Mouse (Mus musculus) neural tube, embryonic 13.5 days (tissue): ENCODE data around the gene Ak2. TPM values are rescaled to one million over a fixed set of nuclear protein-coding genes. Genes with fewer than 3 reads are reported as not detected.

Source experiments
- ATAC-seq: fragments of 200-750 bp; cut with Nextera tagmentation; 2 replicates; pipeline ENCODE4 v1.8.0; 2017; ENCODE audit warnings: low read depth, mild to moderate bottlenecking, moderate TSS enrichment, moderate library complexity
- H3K27ac ChIP-seq: fragments of 300-500 bp; sonication (generic); replicated peaks from 2 replicates; pipeline ENCODE4 v1.5.1; 2015; ENCODE audit warnings: moderate library complexity, mild to moderate bottlenecking, inconsistent platforms
- H3K27me3 ChIP-seq: fragments of 300-500 bp; sonication (generic); 2 replicates; pipeline ENCODE4 v1.6.1; 2015; ENCODE audit warnings: mild to moderate bottlenecking, inconsistent platforms
- H3K36me3 ChIP-seq: fragments of 300-500 bp; sonication (generic); 2 replicates; pipeline ENCODE4 v1.6.1; 2015; ENCODE audit warnings: mild to moderate bottlenecking, inconsistent platforms
- H3K4me1 ChIP-seq: fragments of 300-500 bp; sonication (generic); replicated peaks from 2 replicates; pipeline ENCODE4 v1.6.1; 2015; ENCODE audit warnings: inconsistent platforms
- H3K4me2 ChIP-seq: fragments of 300-500 bp; sonication (generic); 2 replicates; pipeline ENCODE4 v1.6.1; 2015; ENCODE audit warnings: inconsistent platforms, mild to moderate bottlenecking, moderate library complexity
- H3K4me3 ChIP-seq: fragments of 300-500 bp; sonication (generic); 2 replicates; pipeline ENCODE4 v1.5.1; 2015; ENCODE audit warnings: mild to moderate bottlenecking, inconsistent platforms
- H3K9ac ChIP-seq: fragments of 300-500 bp; sonication (generic); 2 replicates; pipeline ENCODE4 v1.6.1; 2015; ENCODE audit warnings: moderate library complexity, mild to moderate bottlenecking, inconsistent platforms
- H3K9me3 ChIP-seq: fragments of 300-500 bp; sonication (generic); 2 replicates; pipeline ENCODE4 v1.6.1; 2016; ENCODE audit warnings: inconsistent platforms
- WGBS: fragments of 180-500 bp; shearing (Covaris S2); methylation state at CpG from one replicate; pipeline ENCODE4 v1.1.7; 2015; 5-methylcytosine and 5-hydroxymethylcytosine counted together
- polyA plus RNA-seq: library from polyadenylated mRNA; unstranded; fragments of >200 nt; fragmentation: Nextera tagmentation; extraction: Ambion mirVana; gene quantifications from 2 replicates; pipeline ENCODE4 v1.2.1, GENCODE M21; 2015

Gene Ak2
- polyA plus RNA-seq, 1 experiment from 2014 or later, result 89.3 TPM

- H3K27ac ChIP-seq, result no peak overlapping the region
- H3K4me2 ChIP-seq, result peak overlapping the region; percentile 75
- peak overlapping the region; percentile 64 for H3K4me3 ChIP-seq
- H3K9me3 ChIP-seq, result no peaks in the 10 kb centered on the region
- WGBS, result 3% methylated on average over 16 of the region's 16 CpGs
- no peak for ATAC-seq
- peaks cover 6% of the 10 kb centered on the region; the same call in 1 of the 2 replicates for H3K27me3 ChIP-seq
- H3K9ac ChIP-seq, result peak overlapping the region; percentile 87
- peaks cover 43% of the 10 kb centered on the region for H3K4me1 ChIP-seq
- H3K36me3 ChIP-seq, result no peaks in the 10 kb centered on the region
Measured at GRCm38 (mm10) chr4:128961301-128962028, 30.3 kb upstream of the Ak2 start.

- H3K4me3 ChIP-seq, result peak within 1 kb of the TSS; percentile 64
- no peaks in the 10 kb centered on the region for H3K36me3 ChIP-seq
- under 1% methylated on average over 71 of the region's 72 CpGs for WGBS
- H3K27ac ChIP-seq, result peak within 1 kb of the TSS; percentile 73
- H3K9ac ChIP-seq, result peak within 1 kb of the TSS; percentile 87
- H3K4me2 ChIP-seq, result peak within 1 kb of the TSS; percentile 75
- H3K27me3 ChIP-seq, result peaks cover 6% of the 10 kb centered on the region; the same call in 1 of the 2 replicates
- peak; percentile 96 for ATAC-seq
- H3K4me1 ChIP-seq, result peaks cover 48% of the 10 kb centered on the region
- no peaks in the 10 kb centered on the region for H3K9me3 ChIP-seq
Measured at GRCm38 (mm10) chr4:128962029-128962925, 29.5 kb upstream of the Ak2 start, which contains the start of gene Azin2. Gene Azin2 (minus strand): TSS chr4:128962442.

- Histone ChIP-seq H3K36me3 (no peaks in the 10 kb centered on the region), H3K9me3 (no peaks in the 10 kb centered on the region), H3K27ac (peak overlapping the region; percentile 73), H3K4me2 (peak overlapping the region; percentile 75), H3K4me3 (peak overlapping the region; percentile 64), H3K9ac (peak overlapping the region; percentile 87), H3K27me3 (peaks cover 6% of the 10 kb centered on the region; the same call in 1 of the 2 replicates), H3K4me1 (peaks cover 48% of the 10 kb centered on the region)
- WGBS, result 7% methylated on average over 9 of the region's 9 CpGs
- ATAC-seq, result no peak
Measured at GRCm38 (mm10) chr4:128962926-128963290, 28.9 kb upstream of the Ak2 start.

GRCm38 (mm10) chr4:128966751-128967150 lies 25.0 kb upstream of the Ak2 start:
- 20% methylated on average over 7 of the region's 7 CpGs for WGBS
- peak overlapping the region; percentile 85 for H3K27ac ChIP-seq
- ATAC-seq, result no peak

GRCm38 (mm10) chr4:128969081-128969480 lies 22.7 kb upstream of the Ak2 start:
- Histone ChIP-seq H3K4me3 (no peak overlapping the region), H3K4me1 (peaks cover 19% of the 10 kb centered on the region), H3K9ac (no peak overlapping the region), H3K27me3 (no peaks in the 10 kb centered on the region), H3K9me3 (no peaks in the 10 kb centered on the region), H3K36me3 (no peaks in the 10 kb centered on the region), H3K4me2 (no peak overlapping the region), H3K27ac (no peak overlapping the region)
- no peak for ATAC-seq
- 83% methylated on average over 5 of the region's 5 CpGs for WGBS

More at GRCm38 (mm10) chr4:128966751-128967150, 25.0 kb upstream of the Ak2 start:
- Histone ChIP-seq H3K4me1 (peaks cover 30% of the 10 kb centered on the region), H3K4me2 (peak overlapping the region; percentile 27), H3K4me3 (no peak overlapping the region), H3K9me3 (no peaks in the 10 kb centered on the region), H3K36me3 (no peaks in the 10 kb centered on the region), H3K9ac (no peak overlapping the region), H3K27me3 (0 out of 2 replicates have a peak, but pooled peaks cover 3% of the 10 kb centered on the region)

- Histone ChIP-seq H3K9me3 (no peaks in the 10 kb centered on the region), H3K4me1 (peaks cover 19% of the 10 kb centered on the region), H3K27ac (no peak overlapping the region), H3K9ac (no peak overlapping the region), H3K4me3 (no peak overlapping the region), H3K36me3 (no peaks in the 10 kb centered on the region), H3K4me2 (no peak overlapping the region), H3K27me3 (no peaks in the 10 kb centered on the region)
- 74% methylated on average over 18 of the region's 18 CpGs for WGBS
- no peak for ATAC-seq
Measured at GRCm38 (mm10) chr4:128969607-128970416, 21.9 kb upstream of the Ak2 start.

GRCm38 (mm10) chr4:128970417-128970807 lies 21.3 kb upstream of the Ak2 start:
- no peak overlapping the region for H3K4me3 ChIP-seq
- H3K27ac ChIP-seq, result no peak overlapping the region
- no peaks in the 10 kb centered on the region for H3K27me3 ChIP-seq
- H3K36me3 ChIP-seq, result no peaks in the 10 kb centered on the region
- no peak overlapping the region for H3K9ac ChIP-seq
- WGBS, result 84% methylated on average over 7 of the region's 8 CpGs
- no peak for ATAC-seq
- peaks cover 19% of the 10 kb centered on the region for H3K4me1 ChIP-seq
- H3K4me2 ChIP-seq, result no peak overlapping the region
- H3K9me3 ChIP-seq, result no peaks in the 10 kb centered on the region

DNA sequence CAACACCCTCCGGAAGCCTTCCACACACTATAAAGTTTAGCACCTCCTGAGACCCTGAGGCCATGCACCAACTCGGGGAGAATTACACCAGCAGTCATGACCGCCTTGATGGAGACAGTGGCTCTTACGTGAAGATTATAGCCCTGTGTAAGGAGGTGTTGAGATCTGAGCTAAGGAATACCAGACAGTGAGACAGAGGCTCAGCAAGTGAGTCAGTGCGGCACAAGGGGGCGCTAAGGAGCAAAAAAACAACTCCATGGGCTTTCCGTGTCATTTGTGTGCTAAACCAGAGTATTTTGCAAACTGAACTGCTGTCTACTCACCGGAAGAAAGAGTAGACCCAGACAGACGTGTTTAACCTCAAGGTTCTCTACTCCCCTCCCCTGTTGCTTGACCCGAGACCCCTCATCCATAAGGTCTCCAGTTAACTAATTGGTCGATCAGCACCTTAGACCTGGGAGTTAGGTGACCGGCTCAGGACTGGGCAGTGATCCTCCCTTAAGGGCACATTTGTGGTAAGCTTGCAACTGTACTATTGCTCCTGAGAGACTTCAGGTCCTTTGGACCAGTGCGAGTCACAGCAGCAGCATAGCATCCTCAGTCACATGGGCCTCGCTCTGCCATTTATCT lies 20.6 kb upstream of the Ak2 start:
- peak; percentile 55 for ATAC-seq
- no peak overlapping the region for H3K27ac ChIP-seq
- peaks cover 19% of the 10 kb centered on the region for H3K4me1 ChIP-seq
- no peak overlapping the region for H3K4me3 ChIP-seq
- no peaks in the 10 kb centered on the region for H3K36me3 ChIP-seq
- no peak overlapping the region; the same call in 1 of the 2 replicates for H3K9ac ChIP-seq
- 41% methylated on average over 14 of the region's 14 CpGs for WGBS
- no peak overlapping the region for H3K4me2 ChIP-seq
- H3K9me3 ChIP-seq, result no peaks in the 10 kb centered on the region
- H3K27me3 ChIP-seq, result no peaks in the 10 kb centered on the region

- ATAC-seq, result no peak
- H3K27me3 ChIP-seq, result no peaks in the 10 kb centered on the region
- no peak overlapping the region for H3K4me3 ChIP-seq
- H3K36me3 ChIP-seq, result no peaks in the 10 kb centered on the region
- no peak overlapping the region for H3K27ac ChIP-seq
- H3K4me1 ChIP-seq, result no peaks in the 10 kb centered on the region
- no peak overlapping the region for H3K9ac ChIP-seq
- H3K4me2 ChIP-seq, result no peak overlapping the region
- 86% methylated on average over 8 of the region's 8 CpGs for WGBS
- no peaks in the 10 kb centered on the region for H3K9me3 ChIP-seq
Measured at GRCm38 (mm10) chr4:128974677-128975076, 17.1 kb upstream of the Ak2 start.

DNA sequence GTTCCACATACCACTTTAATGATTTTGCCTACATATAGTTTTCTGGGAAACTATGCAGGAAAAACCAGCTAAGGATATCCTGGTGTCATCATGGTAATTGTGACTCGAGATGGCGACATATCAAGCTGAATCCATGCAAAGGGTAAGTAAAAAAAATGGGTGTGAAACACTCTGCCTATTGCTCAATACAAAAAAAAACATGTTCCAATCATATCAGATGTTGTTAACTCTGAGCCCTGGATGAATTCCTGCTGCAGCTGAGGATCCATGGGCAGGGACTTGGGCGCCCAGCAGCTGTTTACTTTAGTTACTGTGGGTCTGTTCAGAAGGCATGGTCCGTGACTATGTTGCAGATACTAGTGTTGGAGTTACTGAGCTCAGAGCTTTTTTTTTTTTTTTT lies 15.2 kb upstream of the Ak2 start:
- Histone ChIP-seq H3K27me3 (no peaks in the 10 kb centered on the region), H3K9me3 (no peaks in the 10 kb centered on the region), H3K27ac (no peak overlapping the region), H3K4me3 (no peak overlapping the region), H3K9ac (no peak overlapping the region), H3K4me2 (no peak overlapping the region), H3K36me3 (no peaks in the 10 kb centered on the region), H3K4me1 (no peaks in the 10 kb centered on the region)
- 89% methylated on average over 4 of the region's 4 CpGs for WGBS
- ATAC-seq, result no peak

DNA sequence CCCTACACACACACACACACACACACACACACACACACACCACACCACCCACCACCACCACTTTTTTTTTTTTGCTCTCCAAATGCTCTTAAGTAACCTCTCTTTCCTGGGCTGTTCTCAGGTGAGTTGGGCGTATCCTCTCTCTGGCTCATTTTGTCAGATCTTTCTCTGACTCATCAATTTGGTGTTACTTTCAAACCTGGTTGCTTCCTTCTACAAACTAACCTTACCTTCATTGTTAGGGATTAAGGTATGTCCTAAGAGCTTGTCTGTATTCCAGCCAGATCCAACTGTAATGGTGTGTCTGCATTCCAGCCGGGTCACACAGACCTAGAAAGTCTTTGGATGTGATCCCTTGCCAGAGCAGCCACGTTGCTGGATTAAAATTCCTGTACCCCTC lies 14.5 kb upstream of the Ak2 start:
- Histone ChIP-seq H3K9me3 (no peaks in the 10 kb centered on the region), H3K36me3 (no peaks in the 10 kb centered on the region), H3K4me1 (no peaks in the 10 kb centered on the region), H3K4me3 (no peak overlapping the region), H3K9ac (no peak overlapping the region), H3K4me2 (no peak overlapping the region), H3K27me3 (no peaks in the 10 kb centered on the region), H3K27ac (no peak overlapping the region)
- 82% methylated on average over 3 of the region's 3 CpGs for WGBS
- ATAC-seq, result no peak
